ENCODE assay signal across 8 mouse cellular contexts in genomic region chr17:33977861-33978557, GRCm38 (mm10). TPM values are rescaled to one million over a fixed set of nuclear protein-coding genes. Genes with fewer than 3 reads are reported as not detected.
DNase-seq lines count a peak whose midpoint lies in the region; ATAC-seq and TF ChIP-seq lines count a peak whose summit lies in the region.

No protein-coding gene starts in this region.

- H3K4me1 ChIP-seq in spleen, adult 2 months (ENCODE audit: control insufficient read depth, insufficient read depth, insufficient read length) = peaks cover 22% of the 10 kb centered on the region
- H3K4me1 ChIP-seq in liver, embryonic 11.5 days (replicated peaks; ENCODE audit: control insufficient read depth, insufficient read depth, low read length) = peaks cover 21% of the 10 kb centered on the region
- 0 out of 2 replicates have a peak, but pooled peaks cover 2% of the 10 kb centered on the region for H3K4me1 ChIP-seq in stomach, postnatal 0 days (replicated peaks; ENCODE audit: control insufficient read depth, insufficient read depth)

- ATAC-seq in liver, embryonic 11.5 days (replicated peaks; ENCODE audit: low FRiP score) = no peak
- ATAC-seq in stomach, postnatal 0 days (ENCODE audit: low FRiP score, low TSS enrichment) = no peak
- ATAC-seq in megakaryocyte progenitor cell, adult 5-6 weeks (replicated peaks; ENCODE audit: poor library complexity) = no peak
- no peak for ATAC-seq in cerebellum, adult (ENCODE audit: insufficient number of reproducible peaks, low FRiP score, low TSS enrichment)

- peaks cover 5% of the 10 kb centered on the region; the same call in 1 of the 2 replicates for H3K36me3 ChIP-seq in spleen, adult 2 months (ENCODE audit: control insufficient read depth, insufficient read depth, low read length)
- no peaks in the 10 kb centered on the region for H3K36me3 ChIP-seq in liver, embryonic 11.5 days (ENCODE audit: control insufficient read depth, insufficient read depth, low read length)
- H3K36me3 ChIP-seq in stomach, postnatal 0 days (ENCODE audit: control insufficient read depth, insufficient read depth, low read length) = no peaks in the 10 kb centered on the region

- no peaks in the 10 kb centered on the region for H3K9me3 ChIP-seq in liver, embryonic 11.5 days (ENCODE audit: control insufficient read depth, low read length)
- H3K9me3 ChIP-seq in stomach, postnatal 0 days (ENCODE audit: control insufficient read depth, low read length) = no peaks in the 10 kb centered on the region

- peak overlapping the region; percentile 75 for H3K4me3 ChIP-seq in spleen, adult 2 months (ENCODE audit: extremely low read depth, insufficient read depth, insufficient read length)
- H3K4me3 ChIP-seq in liver, embryonic 11.5 days (ENCODE audit: low read depth, low read length) = peak overlapping the region; percentile 50
- peak overlapping the region; percentile 39 for H3K4me3 ChIP-seq in stomach, postnatal 0 days (ENCODE audit: low read depth, low read length)

- 9% methylated on average over 57 of the region's 57 CpGs for WGBS in spleen, adult 2 months
- 2% methylated on average over 57 of the region's 57 CpGs for WGBS in liver, embryonic 11.5 days
- WGBS in stomach, postnatal 0 days = 3% methylated on average over 57 of the region's 57 CpGs

- H3K27ac ChIP-seq in spleen, adult 2 months (ENCODE audit: insufficient read depth, low read length) = peak overlapping the region; percentile 93
- no peak overlapping the region for H3K27ac ChIP-seq in liver, embryonic 11.5 days (ENCODE audit: low read depth, low read length)
- no peak overlapping the region for H3K27ac ChIP-seq in stomach, postnatal 0 days (replicated peaks)

- peak; percentile 51 for DNase-seq in cerebellum, adult 11-12 months
- DNase-seq in cerebellum, adult 11 months = no peak
- DNase-seq in spleen, adult 2 months (ENCODE audit: low read depth in 1 of 2, low spot score in 2 of 2) = no peak
- no peak for DNase-seq in spleen, adult 18-20 months
- no peak for DNase-seq in liver, embryonic 11.5 days (ENCODE audit: low spot score)
- no peak for DNase-seq in stomach, postnatal 0 days (ENCODE audit: low spot score)

- H3K9ac ChIP-seq in liver, embryonic 11.5 days (ENCODE audit: low read depth, low read length) = peak overlapping the region; percentile 38
- H3K9ac ChIP-seq in stomach, postnatal 0 days (ENCODE audit: low read length) = peak overlapping the region; percentile 48

- TF ChIP-seq EP300 in stomach, postnatal 0 days (optimal IDR thresholded peaks at IDR 0.05) = no peak

- H3K27me3 ChIP-seq in spleen, adult 2 months (ENCODE audit: control insufficient read depth, insufficient read depth, low read length) = no peaks in the 10 kb centered on the region
- peaks cover 18% of the 10 kb centered on the region for H3K27me3 ChIP-seq in liver, embryonic 11.5 days (replicated peaks; ENCODE audit: control insufficient read depth, insufficient read depth, low read length)
- H3K27me3 ChIP-seq in stomach, postnatal 0 days (ENCODE audit: control insufficient read depth, insufficient read depth, low read length) = no peaks in the 10 kb centered on the region; the same call in 1 of the 2 replicates

- peak overlapping the region; percentile 87 for H3K4me2 ChIP-seq in liver, embryonic 11.5 days
- H3K4me2 ChIP-seq in stomach, postnatal 0 days (replicated peaks; ENCODE audit: low read depth) = peak overlapping the region; percentile 58

- no peak for TF ChIP-seq POLR2A in spleen, adult 2 months (IDR thresholded peaks at IDR 0.05; ENCODE audit: low read depth, low read length)

- no peak for TF ChIP-seq CTCF in spleen, adult 2 months (IDR thresholded peaks at IDR 0.05; ENCODE audit: extremely low read depth, insufficient read depth, insufficient read length, insufficient replicate concordance)
- TF ChIP-seq CTCF in stomach, postnatal 0 days (IDR thresholded peaks at IDR 0.05; ENCODE audit: low read depth) = no peak

RNA-seq across cellular contexts. Expression of gene H2-K1, which starts 22.1 kb away (rescaled TPM):
- 5,070 and 5,425 TPM in 2 replicates for polyA plus RNA-seq in spleen, adult 2 months (2012; rRNA removed)
- 82.7 and 84.9 TPM in 2 replicates for polyA plus RNA-seq in liver, embryonic 11.5 days (2014; fragmentation: Nextera tagmentation; extraction: Ambion mirVana)
- 129 and 130 TPM in 2 replicates for polyA plus RNA-seq in stomach, postnatal 0 days (2015; fragmentation: Nextera tagmentation; extraction: Ambion mirVana)
- total RNA-seq in megakaryocyte progenitor cell, adult 5-6 weeks (2015) = 914 and 1,011 TPM in 2 replicates
- 697 and 748 TPM in 2 replicates for total RNA-seq in megakaryocyte progenitor cell, adult 5-6 weeks (2017)

RNA-seq across cellular contexts. Expression of gene Rps18, which starts 22.2 kb away (rescaled TPM):
- 476 and 550 TPM in 2 replicates for polyA plus RNA-seq in spleen, adult 2 months (2012; rRNA removed)
- polyA plus RNA-seq in liver, embryonic 11.5 days (2014; fragmentation: Nextera tagmentation; extraction: Ambion mirVana) = 2,164 and 2,343 TPM in 2 replicates
- polyA plus RNA-seq in stomach, postnatal 0 days (2015; fragmentation: Nextera tagmentation; extraction: Ambion mirVana) = 1,740 and 1,781 TPM in 2 replicates
- total RNA-seq in megakaryocyte progenitor cell, adult 5-6 weeks (2015) = 3,964 and 4,103 TPM in 2 replicates
- total RNA-seq in megakaryocyte progenitor cell, adult 5-6 weeks (2017) = 1,202 and 1,622 TPM in 2 replicates

RNA-seq across cellular contexts. Expression of gene Vps52, which starts 22.4 kb away (rescaled TPM):
- polyA plus RNA-seq in spleen, adult 2 months (2012; rRNA removed) = 58.0 and 73.2 TPM in 2 replicates
- 47.2 and 49.1 TPM in 2 replicates for polyA plus RNA-seq in liver, embryonic 11.5 days (2014; fragmentation: Nextera tagmentation; extraction: Ambion mirVana)
- polyA plus RNA-seq in stomach, postnatal 0 days (2015; fragmentation: Nextera tagmentation; extraction: Ambion mirVana) = 24.7 and 26.3 TPM in 2 replicates
- total RNA-seq in megakaryocyte progenitor cell, adult 5-6 weeks (2015) = 16.6 and 19.1 TPM in 2 replicates
- total RNA-seq in megakaryocyte progenitor cell, adult 5-6 weeks (2017) = 13.7 and 15.7 TPM in 2 replicates

RNA-seq across cellular contexts. Expression of gene B3galt4, which starts 26.7 kb away (rescaled TPM):
- polyA plus RNA-seq in spleen, adult 2 months (2012; rRNA removed) = 18.9 and 20.6 TPM in 2 replicates
- 2.9 and 3.5 TPM in 2 replicates for polyA plus RNA-seq in liver, embryonic 11.5 days (2014; fragmentation: Nextera tagmentation; extraction: Ambion mirVana)
- polyA plus RNA-seq in stomach, postnatal 0 days (2015; fragmentation: Nextera tagmentation; extraction: Ambion mirVana) = 15.0 and 15.2 TPM in 2 replicates
- 1.1 and 2.7 TPM in 2 replicates for total RNA-seq in megakaryocyte progenitor cell, adult 5-6 weeks (2015)
- total RNA-seq in megakaryocyte progenitor cell, adult 5-6 weeks (2017) = 5.8 and 7.6 TPM in 2 replicates

RNA-seq across cellular contexts. Expression of gene Wdr46, which starts 37.5 kb away (rescaled TPM):
- 20.5 and 26.7 TPM in 2 replicates for polyA plus RNA-seq in spleen, adult 2 months (2012; rRNA removed)
- 62.6 and 67.0 TPM in 2 replicates for polyA plus RNA-seq in liver, embryonic 11.5 days (2014; fragmentation: Nextera tagmentation; extraction: Ambion mirVana)
- 17.1 and 20.2 TPM in 2 replicates for polyA plus RNA-seq in stomach, postnatal 0 days (2015; fragmentation: Nextera tagmentation; extraction: Ambion mirVana)
- total RNA-seq in megakaryocyte progenitor cell, adult 5-6 weeks (2015) = 43.7 and 53.1 TPM in 2 replicates
- 64.4 and 65.4 TPM in 2 replicates for total RNA-seq in megakaryocyte progenitor cell, adult 5-6 weeks (2017)

Comparison
In these comparisons a context has a peak if more than half of its experiments do, and no peak if none do; other contexts are left out.
1. RNA of gene H2-K1, which starts 22.1 kb away (polyA plus RNA-seq): 5,070 to 5,425 TPM in spleen, adult 2 months; 129 to 130 TPM in stomach, postnatal 0 days and 82.7 to 84.9 TPM in liver, embryonic 11.5 days; every median in the first group is over 10 times any median in the second.
2. Peak in every context shown above with its lines, with median percentiles within 50 percentile points of each other: H3K4me3 ChIP-seq.